Mouse (Mus musculus) hindbrain, postnatal 0 days (tissue): ENCODE data around the gene Myo1f. TPM values are rescaled to one million over a fixed set of nuclear protein-coding genes. Genes with fewer than 3 reads are reported as not detected.
A peak's percentile ranks its signal among the peaks of the same experiment; 100 is the strongest.

Experiments
- ATAC-seq: fragments of 200-750 bp; cut with Nextera tagmentation; 2 replicates; pipeline ENCODE4 v1.8.0; 2017; ENCODE audit warnings: mild to moderate bottlenecking, moderate TSS enrichment, moderate library complexity
- DNase-seq: peaks from one replicate; pipeline ENCODE4 v3.0.0-alpha.2; 2015; ENCODE audit warnings: low spot score
- H3K27ac ChIP-seq: fragments of 300-500 bp; sonication (generic); 2 replicates; pipeline ENCODE4 v1.5.1; 2014; ENCODE audit warnings: mild to moderate bottlenecking
- H3K27me3 ChIP-seq: fragments of 300-500 bp; sonication (generic); 2 replicates; pipeline ENCODE4 v1.6.1; 2014; ENCODE audit warnings: low read length, mixed read lengths; ENCODE audit not compliant: insufficient read depth
- H3K36me3 ChIP-seq: fragments of 300-500 bp; sonication (generic); 2 replicates; pipeline ENCODE4 v1.6.1; 2014; ENCODE audit warnings: low read length, mixed read lengths; ENCODE audit not compliant: insufficient read depth
- H3K4me1 ChIP-seq: fragments of 300-500 bp; sonication (generic); 2 replicates; pipeline ENCODE4 v1.6.1; 2014; ENCODE audit warnings: antibody characterized with exemption, low read length, mixed read lengths; ENCODE audit not compliant: insufficient read depth
- H3K4me2 ChIP-seq: fragments of 300-500 bp; sonication (generic); 2 replicates; pipeline ENCODE4 v1.6.1; 2014; ENCODE audit warnings: low read depth, mild to moderate bottlenecking, low read length, moderate library complexity, mixed read lengths
- H3K4me3 ChIP-seq: fragments of 300-500 bp; sonication (generic); 2 replicates; pipeline ENCODE4 v1.5.1; 2014; ENCODE audit warnings: low read length
- H3K9ac ChIP-seq: fragments of 300-500 bp; sonication (generic); replicated peaks from 2 replicates; pipeline ENCODE4 v1.6.1; 2014; ENCODE audit warnings: mild to moderate bottlenecking, low read length, moderate library complexity, mixed read lengths
- H3K9me3 ChIP-seq: fragments of 300-500 bp; sonication (generic); 2 replicates; pipeline ENCODE4 v1.6.1; 2016; ENCODE audit warnings: low read length, mixed read lengths
- CTCF ChIP-seq: IDR thresholded peaks from 2 replicates; pipeline ENCODE4 v1.5.1; 2016; ENCODE audit warnings: antibody characterized with exemption, control low read depth, low read depth
- WGBS: fragments of 180-500 bp; shearing (Covaris S2); extraction: QIAGEN DNeasy Blood & Tissue Kit; methylation state at CpG from one replicate; pipeline ENCODE4 v1.1.7; 2014; 5-methylcytosine and 5-hydroxymethylcytosine counted together
- polyA plus RNA-seq: library from polyadenylated mRNA; unstranded; fragments of >200 nt; fragmentation: Nextera tagmentation; extraction: Ambion mirVana; gene quantifications from 2 replicates; pipeline ENCODE4 v1.2.1, GENCODE M21; 2015
- total RNA-seq: library from RNA; depleted of rRNA; stranded (reverse); fragments of >200 nt; gene quantifications from 2 replicates; pipeline ENCODE4 v1.2.3, GENCODE M21; 2014; rRNA removed

The Myo1f gene
- total RNA-seq (2.6 and 2.7 TPM in 2 replicates), polyA plus RNA-seq (1.2 TPM in 2 replicates)

DNA sequence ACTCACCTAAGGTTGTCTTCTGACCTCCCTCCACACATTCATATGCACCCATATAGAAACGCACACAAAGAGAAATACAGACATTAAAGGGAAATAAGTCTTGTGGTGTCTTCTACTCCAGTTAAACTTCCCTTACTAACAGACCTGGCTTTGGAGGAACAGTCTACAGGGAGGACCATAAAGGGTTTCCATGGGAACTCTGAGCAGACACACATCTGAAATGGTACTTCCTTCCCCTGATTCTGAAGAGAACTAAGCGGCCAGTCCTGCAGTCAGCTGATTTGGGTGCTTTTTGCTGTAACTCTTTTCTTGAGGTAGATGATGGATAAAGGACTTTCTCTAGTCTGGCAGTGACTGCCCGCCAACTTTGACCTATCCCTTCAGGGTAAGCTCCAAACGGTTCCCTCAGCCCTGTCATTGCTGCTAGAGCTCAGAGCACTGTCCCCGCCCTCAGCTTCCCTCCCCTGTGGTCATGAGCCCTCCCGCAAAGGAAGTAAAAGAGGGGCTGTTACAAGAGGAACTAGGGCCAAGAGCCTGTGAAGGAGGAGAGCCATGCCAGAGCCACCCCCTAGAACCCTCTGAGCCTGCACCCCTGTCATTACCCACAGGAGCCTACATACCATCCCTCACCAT is at the start of gene Myo1f:
Myo1f (plus strand) TSS at position 485 of the 633 bp plus-strand sequence.
- peak; percentile 6 for DNase-seq
- 44% methylated on average over 6 of the region's 6 CpGs for WGBS

GRCm38 (mm10) chr17:33508386-33508785 is 47.1 kb upstream of the Myo1f start:
- Histone ChIP-seq H3K4me1 (no peaks in the 10 kb centered on the region), H3K4me3 (no peak overlapping the region), H3K9ac (no peak overlapping the region), H3K4me2 (no peak overlapping the region), H3K27ac (no peak overlapping the region), H3K27me3 (no peaks in the 10 kb centered on the region), H3K9me3 (no peaks in the 10 kb centered on the region), H3K36me3 (no peaks in the 10 kb centered on the region)
- ATAC-seq, result no peak
- TF ChIP-seq CTCF, result no peak
- 82% methylated on average over 1 of the region's 1 CpGs for WGBS
- DNase-seq, result no peak

More for the DNA sequence above, at the start of gene Myo1f:
- no peak for ATAC-seq
- H3K27ac ChIP-seq, result no peak within 1 kb of the TSS
- H3K9me3 ChIP-seq, result no peaks in the 10 kb centered on the region
- no peak within 1 kb of the TSS for H3K4me2 ChIP-seq
- TF ChIP-seq CTCF, result no peak
- H3K36me3 ChIP-seq, result 0 out of 2 replicates have a peak, but pooled peaks cover 6% of the 10 kb centered on the region
- no peaks in the 10 kb centered on the region for H3K27me3 ChIP-seq
- no peak within 1 kb of the TSS for H3K9ac ChIP-seq
- H3K4me3 ChIP-seq, result no peak within 1 kb of the TSS
- no peaks in the 10 kb centered on the region for H3K4me1 ChIP-seq

GRCm38 (mm10) chr17:33510172-33510571 is 45.3 kb upstream of the Myo1f start:
- DNase-seq, result no peak
- TF ChIP-seq CTCF, result no peak
- ATAC-seq, result no peak
- no peaks in the 10 kb centered on the region for H3K27me3 ChIP-seq
- no peaks in the 10 kb centered on the region for H3K9me3 ChIP-seq
- no peaks in the 10 kb centered on the region for H3K4me1 ChIP-seq
- 68% methylated on average over 5 of the region's 5 CpGs for WGBS
- no peak overlapping the region for H3K4me3 ChIP-seq
- H3K27ac ChIP-seq, result no peak overlapping the region
- no peak overlapping the region for H3K4me2 ChIP-seq
- H3K36me3 ChIP-seq, result no peaks in the 10 kb centered on the region
- no peak overlapping the region for H3K9ac ChIP-seq

DNA sequence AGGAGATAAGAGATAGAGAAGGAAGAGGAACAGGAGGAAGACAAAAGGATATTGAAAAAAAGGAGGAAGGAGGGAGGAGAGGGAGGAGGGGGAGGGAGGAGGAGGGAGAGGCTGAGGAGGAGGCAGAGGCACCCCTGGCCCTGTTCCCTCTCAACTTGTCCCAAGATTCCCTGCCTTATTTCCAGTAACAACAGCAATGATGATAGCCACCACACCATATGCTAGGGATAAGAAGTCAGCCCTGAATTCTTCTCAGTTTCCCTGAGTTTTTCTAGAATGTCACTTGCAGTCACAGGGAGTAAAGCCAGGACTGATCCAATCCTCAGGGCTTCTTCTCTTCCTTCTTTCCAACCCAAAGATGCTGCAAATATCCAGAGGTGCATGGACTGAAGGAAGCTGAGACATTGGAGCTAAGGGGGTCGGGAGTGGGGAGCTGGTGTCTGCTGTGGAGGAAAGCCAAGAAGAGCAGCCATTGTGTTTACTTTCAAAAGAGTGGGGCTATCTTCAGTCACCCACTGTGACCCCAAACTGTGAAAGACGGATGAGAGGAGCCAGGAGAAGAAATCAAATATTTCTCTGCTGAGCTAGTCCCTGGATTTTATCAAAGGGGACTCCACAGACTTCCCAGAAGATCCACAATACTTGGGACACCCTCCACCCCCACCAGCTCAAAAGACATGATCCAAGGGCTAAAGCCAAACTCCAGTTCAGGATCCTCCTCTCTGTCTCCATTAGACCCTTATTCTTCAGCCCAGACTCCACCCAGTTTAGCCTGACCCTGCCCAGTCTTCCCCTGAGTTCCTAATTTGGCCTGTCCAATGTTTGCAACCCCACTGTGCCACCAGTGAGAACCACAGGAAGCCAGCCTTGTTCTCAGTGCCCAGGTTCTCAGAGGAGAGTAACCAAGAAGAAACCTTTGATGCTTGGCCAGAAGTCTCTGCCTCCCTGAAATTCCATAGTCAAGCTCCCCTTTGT is 42.8 kb upstream of the Myo1f start:
- DNase-seq (no peak), ATAC-seq (no peak)
- H3K4me3 ChIP-seq, result no peak overlapping the region
- H3K9me3 ChIP-seq, result no peaks in the 10 kb centered on the region
- H3K9ac ChIP-seq, result no peak overlapping the region
- H3K27ac ChIP-seq, result no peak overlapping the region
- WGBS, result 10% methylated on average over 2 of the region's 2 CpGs
- H3K27me3 ChIP-seq, result no peaks in the 10 kb centered on the region
- no peak overlapping the region for H3K4me2 ChIP-seq
- H3K36me3 ChIP-seq, result no peaks in the 10 kb centered on the region
- TF ChIP-seq CTCF, result no peak
- no peaks in the 10 kb centered on the region for H3K4me1 ChIP-seq

DNA sequence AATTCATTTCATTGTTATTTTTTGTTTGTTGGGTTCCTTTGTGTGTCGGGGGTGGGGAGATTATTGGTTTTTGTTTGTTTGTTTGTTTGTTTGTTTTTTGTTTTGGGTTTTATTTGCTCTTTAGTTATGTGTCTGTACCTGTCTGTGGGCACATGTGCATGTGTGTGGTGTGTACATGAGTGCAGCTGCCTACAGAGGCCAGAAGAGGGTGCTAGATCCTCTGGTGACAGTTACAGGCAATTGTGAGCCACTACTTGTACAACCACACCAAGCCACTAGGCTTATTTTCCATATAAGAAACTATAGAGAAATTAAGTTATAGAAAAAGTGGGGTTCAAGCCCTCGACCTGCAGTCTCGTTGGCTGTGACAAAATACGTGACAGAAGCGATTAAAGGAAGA is 41.6 kb upstream of the Myo1f start:
- H3K9me3 ChIP-seq, result no peaks in the 10 kb centered on the region
- no peak overlapping the region for H3K4me3 ChIP-seq
- 83% methylated on average over 5 of the region's 5 CpGs for WGBS
- H3K36me3 ChIP-seq, result no peaks in the 10 kb centered on the region
- H3K4me2 ChIP-seq, result no peak overlapping the region
- H3K4me1 ChIP-seq, result no peaks in the 10 kb centered on the region
- no peaks in the 10 kb centered on the region for H3K27me3 ChIP-seq
- peak; percentile 25; the same call in 1 of the 2 replicates for TF ChIP-seq CTCF
- H3K27ac ChIP-seq, result no peak overlapping the region
- no peak overlapping the region for H3K9ac ChIP-seq
- ATAC-seq (no peak), DNase-seq (no peak)

DNA sequence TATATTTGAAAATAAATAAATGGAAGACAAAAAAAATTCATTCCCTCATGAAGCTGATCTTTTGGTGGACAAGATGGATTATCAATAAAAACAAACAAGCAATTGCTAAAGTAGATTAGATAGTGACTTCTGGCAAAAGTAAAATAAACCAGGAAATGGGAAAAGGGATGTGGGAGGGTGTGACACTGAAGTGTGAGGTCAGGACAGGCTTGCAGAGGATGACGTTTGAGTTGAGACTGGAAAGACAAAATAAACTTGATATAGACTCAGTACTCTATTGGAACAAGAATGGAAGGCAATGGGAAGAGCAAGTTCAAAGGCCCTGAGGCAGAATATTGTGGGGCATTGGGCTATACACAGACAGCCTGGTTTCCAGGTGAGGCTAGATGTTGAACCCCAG is 35.1 kb upstream of the Myo1f start:
- no peaks in the 10 kb centered on the region for H3K36me3 ChIP-seq
- ATAC-seq, result no peak
- no peak for TF ChIP-seq CTCF
- H3K9ac ChIP-seq, result no peak overlapping the region
- no peaks in the 10 kb centered on the region for H3K9me3 ChIP-seq
- 77% methylated on average over 1 of the region's 1 CpGs for WGBS
- no peak overlapping the region for H3K4me3 ChIP-seq
- DNase-seq, result no peak
- H3K27me3 ChIP-seq, result no peaks in the 10 kb centered on the region
- no peak overlapping the region for H3K27ac ChIP-seq
- no peaks in the 10 kb centered on the region; the same call in 1 of the 2 replicates for H3K4me1 ChIP-seq
- H3K4me2 ChIP-seq, result no peak overlapping the region
